Mouse (Mus musculus): ENCODE measurements at regions not wholly inside any gene's neighbourhood (a gene's known extent, or its start where the extent isn't known, plus 50 kb on each side); places are given as distances from the start of the nearest gene placed in this dataset.

DNA sequence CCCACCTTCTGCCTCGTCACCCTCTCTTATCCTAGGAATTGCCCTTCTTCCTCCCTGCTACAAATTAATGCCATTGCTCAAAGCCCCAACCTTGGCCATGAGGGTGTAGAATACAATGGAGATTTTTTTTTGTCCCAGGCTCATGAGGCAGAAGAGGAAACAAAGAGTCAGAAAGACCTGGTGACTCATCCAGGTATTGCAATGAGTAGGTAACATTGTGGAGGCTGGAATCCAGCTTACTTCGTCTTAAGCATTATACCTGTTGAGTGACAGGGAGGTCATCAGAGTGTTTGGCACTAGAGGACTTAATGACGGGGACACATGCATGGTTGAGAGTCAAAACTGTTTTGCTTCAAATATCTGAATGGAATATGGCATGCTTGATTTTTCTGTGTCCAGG lies 355.9 kb upstream of the 3110018I06Rik start:
- ATAC-seq (ENCODE audit: poor library complexity, severe bottlenecking) = no peak

DNA sequence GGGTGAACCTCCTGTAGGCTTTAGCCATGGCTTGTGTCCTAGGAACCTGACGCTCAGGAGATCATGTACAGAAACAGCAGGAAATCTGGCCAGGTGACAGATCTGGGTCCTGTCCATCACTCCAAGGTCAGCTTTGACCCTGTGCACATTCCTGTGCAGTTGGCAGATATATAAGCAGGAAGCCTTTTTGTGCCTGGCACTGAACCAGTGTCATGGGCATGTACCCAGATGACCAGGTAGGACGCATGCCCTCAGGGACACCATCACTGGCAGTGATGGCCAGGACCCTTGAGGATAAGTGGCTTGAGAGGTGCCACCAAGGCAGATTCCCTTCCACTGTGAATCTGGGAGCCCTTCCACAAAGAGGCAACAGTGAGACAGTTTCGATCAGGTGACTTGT lies 354.1 kb upstream of the 3110018I06Rik start:
- ATAC-seq (ENCODE audit: poor library complexity, severe bottlenecking) = no peak

DNA sequence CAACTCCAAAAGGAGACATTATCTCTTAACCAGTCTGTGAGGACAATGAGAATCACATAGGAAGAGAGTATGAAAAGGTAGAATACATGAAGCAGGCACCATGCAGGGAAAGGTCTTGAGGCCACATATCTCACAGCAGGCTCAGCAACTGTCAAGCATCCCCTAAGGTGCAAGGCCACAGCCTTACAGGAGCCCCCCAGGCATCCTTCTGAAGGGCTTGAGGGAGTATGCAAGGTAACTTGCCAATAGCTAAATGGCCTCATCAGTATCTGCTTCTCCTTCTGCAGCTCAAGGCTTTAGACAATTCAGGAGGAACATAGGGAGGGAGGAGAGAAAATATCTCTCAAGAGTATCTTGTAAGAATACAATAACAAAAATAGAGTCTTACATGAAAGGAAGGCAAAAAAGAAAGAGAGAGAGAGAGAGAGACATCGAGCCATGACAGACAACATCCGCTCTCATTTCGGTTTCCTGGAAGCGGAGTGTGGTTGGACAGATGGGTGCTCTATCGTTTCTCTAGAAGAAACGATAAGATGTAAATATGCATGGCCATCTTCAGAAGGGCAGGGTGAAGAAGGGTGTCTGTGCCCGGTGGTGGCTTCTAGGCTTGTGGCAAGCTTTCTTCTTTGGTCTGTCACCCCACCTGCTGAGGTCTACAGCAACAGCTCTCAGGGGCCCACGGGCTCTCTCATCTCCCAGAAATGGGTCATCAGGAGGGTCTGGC lies 349.6 kb upstream of the 3110018I06Rik start:
- ATAC-seq (ENCODE audit: poor library complexity, severe bottlenecking) = no peak

DNA sequence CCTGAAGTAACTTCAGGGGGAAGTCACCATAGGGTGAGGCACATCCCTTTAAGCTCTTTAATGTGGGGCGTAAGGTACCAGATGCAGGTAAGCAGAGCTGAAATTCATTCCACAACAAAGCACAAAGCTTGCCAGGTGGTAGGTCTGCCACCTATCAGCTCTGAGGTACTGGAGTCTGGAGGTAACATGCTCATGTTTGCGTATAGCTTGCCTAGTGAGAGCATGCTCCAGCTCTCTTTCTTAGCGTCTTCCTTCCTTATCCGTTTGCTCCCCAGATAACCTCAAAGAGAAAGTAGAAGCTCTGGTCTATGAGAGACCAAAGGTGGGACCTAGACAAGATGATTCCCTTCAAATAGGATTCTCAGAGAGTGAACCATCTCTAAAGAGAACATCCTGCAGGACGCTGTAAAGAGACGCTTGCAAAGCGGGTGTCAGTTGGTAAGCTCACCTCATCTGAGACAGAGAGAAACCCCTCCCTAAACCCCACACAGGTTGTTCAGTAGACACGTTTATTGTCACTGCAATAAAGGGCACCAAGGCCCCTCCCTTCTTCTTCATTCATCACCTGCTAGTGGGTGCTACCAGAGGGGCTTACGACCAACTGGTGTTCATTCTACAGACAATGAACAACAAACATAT lies 347.4 kb upstream of the 3110018I06Rik start:
- no peak for ATAC-seq (ENCODE audit: poor library complexity, severe bottlenecking)

DNA sequence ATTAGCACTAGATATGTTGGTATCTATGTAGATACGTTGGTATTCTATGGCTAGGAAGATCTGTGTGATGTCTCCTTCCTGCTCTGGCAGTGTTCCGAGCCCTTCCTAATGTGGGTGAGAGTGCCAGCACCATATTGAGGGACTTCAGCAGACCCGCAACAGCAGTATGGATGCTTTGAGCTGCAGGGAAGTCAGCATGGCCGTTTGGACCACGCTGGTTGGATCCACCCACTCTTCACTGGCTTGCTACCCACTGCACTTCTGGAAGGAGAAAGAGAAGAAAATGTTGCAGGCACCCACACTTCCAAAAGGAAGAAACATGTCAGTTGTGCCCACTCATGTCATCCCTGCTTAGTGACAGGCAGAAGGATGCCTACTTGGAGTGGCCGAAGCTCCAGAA lies 346.2 kb upstream of the 3110018I06Rik start:
- no peak for ATAC-seq (ENCODE audit: poor library complexity, severe bottlenecking)

DNA sequence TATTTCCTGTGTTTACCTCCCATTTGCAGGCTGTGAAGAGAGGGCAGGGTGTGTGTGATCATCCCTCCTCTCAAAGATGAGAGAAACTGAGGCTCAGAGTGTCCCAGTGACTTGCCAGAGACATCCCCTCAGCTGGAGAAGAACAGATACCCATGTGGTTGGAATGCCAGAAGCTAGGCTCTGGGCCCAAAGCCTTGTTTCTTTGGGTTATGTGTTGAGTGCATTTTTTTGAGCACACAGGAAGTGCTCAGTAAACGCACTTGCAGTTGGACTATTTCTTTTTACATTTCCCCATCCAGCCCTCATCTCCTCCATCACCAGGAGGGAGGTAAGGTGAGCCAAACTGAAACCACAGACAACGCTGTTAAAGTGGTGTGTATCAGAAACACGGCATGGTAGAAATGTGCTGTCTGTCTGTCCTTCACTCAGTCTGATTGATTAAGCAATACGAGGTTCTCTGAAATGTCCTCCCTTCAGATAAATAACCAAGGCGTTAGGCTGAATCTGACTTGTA lies 341.8 kb upstream of the 3110018I06Rik start:
- ATAC-seq (ENCODE audit: poor library complexity, severe bottlenecking) = no peak

DNA sequence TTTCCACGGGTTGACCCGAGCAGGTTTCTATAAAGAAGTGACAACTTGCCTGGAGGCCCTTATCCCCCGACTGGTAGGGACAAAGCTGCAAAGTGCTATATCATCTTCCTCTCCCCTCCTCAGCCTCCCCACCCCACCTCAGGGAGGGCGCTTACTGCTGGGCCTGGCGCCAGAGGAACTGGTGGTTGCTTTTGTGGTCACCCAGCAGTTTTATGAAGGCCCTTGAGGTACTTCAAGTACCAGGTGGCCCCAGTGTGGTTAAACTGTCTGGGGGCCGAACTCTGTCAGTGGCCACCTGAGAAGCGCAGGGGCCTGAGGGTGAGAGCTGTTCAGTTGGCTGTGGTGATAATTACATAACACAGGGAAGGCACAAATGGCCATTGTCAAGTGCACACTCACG lies 340.0 kb upstream of the 3110018I06Rik start:
- peak; percentile 47 for ATAC-seq (ENCODE audit: poor library complexity, severe bottlenecking)

DNA sequence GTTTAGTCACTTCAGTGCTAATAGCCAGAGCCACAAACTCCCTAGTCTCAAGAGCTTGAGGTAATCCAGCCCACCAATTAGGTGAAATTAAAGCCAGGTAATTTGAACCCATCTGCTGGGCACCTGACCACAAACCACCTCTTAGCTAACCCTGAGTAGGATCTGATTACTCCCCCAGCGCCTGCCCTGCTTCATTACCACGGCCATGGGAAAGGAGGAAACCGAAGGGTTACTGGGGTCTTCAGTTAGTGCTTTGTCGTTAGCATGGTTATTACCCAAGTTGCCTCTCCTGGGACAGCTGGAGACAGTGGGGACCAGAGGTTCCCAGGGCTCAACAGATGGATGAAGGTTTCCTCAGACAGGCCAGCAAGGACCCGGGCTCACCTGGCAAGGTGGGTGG lies 337.3 kb upstream of the 3110018I06Rik start:
- no peak for ATAC-seq (ENCODE audit: poor library complexity, severe bottlenecking)

DNA sequence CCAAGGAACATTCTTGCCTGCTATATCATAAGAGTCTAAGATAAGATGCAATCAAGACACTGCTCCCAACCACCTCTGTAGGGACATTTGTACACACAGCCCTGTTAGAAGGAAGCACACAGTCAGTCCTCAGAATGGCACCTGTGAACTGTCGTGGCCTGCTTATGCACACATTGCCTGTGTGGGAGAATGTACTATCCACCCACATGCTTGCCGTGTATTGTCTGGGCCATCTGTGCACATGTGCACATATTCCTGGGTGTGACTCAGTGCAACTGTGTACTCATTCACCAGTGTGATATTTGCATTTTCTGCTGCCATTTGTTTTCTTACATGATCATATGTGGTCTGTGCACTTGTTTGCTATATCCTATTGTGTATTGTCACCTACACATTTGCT lies 333.8 kb upstream of the 3110018I06Rik start:
- ATAC-seq (ENCODE audit: poor library complexity, severe bottlenecking) = no peak

DNA sequence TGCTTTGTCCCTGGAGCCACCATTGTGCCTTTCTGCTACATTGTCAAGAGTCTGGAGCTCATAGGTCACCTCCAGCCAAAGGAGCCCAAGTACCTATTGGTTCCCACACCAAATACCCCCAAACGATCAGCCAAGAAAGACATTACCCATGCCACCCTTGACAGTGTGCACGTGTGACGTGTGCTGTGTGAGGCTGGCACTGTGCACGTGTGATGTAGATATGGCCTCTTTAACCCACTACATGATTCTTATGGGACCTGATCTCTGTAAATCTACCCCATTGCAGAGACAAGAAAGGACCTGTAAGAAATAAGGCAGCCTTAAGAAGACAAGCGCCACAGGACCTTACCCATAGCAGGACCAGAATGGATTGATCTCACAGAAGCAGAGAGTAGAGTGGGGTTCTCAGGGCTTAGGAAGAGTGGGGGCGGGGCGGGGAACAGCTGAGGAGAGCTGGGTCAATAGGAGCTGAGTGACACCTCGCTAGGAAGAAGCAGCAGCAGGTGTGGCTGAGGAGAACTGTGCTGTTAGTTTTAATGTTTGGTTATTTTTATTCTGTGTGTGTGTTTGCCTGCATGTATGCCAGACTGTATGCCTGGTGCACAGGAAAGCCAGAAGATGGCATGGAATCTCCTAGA lies 331.5 kb upstream of the 3110018I06Rik start:
- no peak for ATAC-seq (ENCODE audit: poor library complexity, severe bottlenecking)

DNA sequence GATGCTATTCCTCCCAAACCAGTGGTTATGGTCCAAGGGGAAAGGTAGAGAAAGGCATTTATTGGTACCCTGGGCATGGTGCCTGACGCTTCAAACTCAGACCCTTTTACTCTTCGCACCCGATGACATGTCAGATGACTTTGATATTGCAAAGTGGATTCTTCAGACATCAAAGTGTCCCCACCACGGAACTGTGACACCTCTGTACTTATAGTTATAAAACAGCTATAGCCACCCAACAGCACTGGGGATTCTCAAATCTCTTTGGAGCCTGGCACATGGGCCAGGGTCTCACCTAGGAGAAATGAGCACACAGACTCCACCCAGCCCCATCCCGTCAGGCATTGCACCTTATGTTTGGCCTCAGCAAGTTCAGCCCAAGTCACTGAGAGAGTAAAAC lies 329.3 kb upstream of the 3110018I06Rik start:
- ATAC-seq (ENCODE audit: poor library complexity, severe bottlenecking) = no peak

DNA sequence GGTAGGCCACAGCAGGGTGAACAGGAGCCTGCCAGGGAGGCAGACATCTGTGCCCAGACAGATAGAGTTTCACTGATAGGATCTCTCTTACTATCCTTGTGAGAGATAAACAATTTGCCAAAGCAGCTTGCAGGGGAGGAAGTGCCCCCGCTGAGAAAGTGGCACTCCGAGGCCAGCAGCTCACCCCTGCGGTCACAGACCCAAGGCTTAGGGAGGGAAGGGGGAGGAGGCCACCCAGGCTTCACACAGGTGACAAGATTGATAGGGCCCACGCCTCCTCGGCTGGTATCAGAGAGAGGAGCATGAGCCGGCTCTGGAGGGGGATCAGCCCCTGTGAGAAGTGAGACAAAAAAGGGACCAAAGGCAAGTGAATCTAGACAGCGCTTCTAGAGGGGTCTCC lies 328.3 kb upstream of the 3110018I06Rik start:
- peak; percentile 59 for ATAC-seq (ENCODE audit: poor library complexity, severe bottlenecking)

DNA sequence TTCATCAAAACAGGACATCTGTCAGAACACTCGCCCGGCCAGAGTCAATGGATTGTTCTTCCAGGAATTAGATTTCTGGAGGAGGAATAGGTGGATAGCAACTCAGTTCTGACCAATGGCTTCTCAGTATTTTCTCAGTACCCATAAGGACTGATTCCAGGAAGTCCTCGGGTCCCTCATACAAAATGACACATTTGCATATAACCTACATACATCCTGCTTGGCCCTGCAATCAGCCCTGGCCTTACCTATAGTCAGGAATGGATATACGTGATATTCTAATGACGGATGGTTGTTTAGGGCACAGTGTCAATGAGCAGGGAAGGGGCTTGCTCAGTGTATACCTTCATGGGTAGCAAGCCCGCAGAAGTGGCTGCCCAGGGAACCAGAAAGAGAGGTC lies 327.8 kb upstream of the 3110018I06Rik start:
- no peak for ATAC-seq (ENCODE audit: poor library complexity, severe bottlenecking)

DNA sequence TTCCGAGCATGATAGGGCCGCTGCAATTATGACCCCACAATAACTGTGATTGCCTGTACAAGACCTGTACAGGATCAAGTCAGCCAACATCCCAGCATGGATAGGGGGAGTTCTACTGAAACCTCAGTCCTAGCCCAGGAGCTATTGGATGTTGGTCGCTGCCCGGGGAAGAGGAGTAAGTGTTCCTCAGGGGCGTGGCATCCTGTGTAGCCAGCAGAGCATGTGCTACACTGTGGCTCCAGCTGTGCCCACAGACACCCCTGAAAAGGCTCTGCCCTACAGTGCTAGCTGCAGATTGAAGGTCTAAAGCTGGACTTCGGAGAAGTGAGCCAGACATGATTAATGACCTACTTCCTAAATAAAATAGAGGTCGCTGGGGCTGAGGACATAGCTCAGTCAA lies 317.5 kb upstream of the 3110018I06Rik start:
- ATAC-seq (ENCODE audit: poor library complexity, severe bottlenecking) = no peak

DNA sequence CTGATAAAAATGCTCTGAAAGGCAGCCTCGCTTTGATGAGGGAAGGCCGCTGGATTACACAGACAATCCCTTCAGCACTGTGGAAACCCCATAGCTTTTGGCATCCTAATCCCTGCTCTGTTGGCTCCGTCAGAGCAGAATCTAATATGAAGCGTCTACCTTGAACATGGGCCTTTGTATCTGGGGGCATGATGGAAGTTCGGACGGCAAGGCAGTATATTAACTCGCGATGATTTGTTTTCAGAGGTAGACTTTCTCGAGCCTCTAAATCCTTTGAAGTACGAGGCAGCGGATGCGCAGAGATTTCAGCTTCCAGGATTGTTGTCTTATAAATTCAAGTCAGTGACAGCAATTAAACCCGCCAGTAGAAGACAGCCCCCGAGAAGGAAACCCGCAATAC lies 316.8 kb upstream of the 3110018I06Rik start:
- no peak for ATAC-seq (ENCODE audit: poor library complexity, severe bottlenecking)

DNA sequence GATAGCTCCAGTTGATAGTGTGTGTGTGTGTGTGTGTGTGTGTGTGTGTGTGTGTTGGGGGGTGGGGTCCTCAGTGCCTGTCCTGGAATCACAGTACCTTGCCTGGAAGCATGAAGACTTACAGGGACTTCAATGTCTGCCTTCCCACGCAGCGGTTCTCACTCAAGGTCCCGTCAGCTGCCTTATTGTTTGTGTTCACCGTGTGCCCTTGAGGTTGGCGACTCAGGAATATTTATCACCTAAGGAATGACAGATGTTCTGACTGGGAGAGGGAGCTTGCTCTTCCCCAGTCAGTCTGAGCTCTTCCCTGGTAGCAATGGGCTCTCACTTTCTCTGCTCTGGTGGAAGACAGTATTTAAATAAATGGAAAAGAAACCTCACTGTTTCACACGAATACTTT lies 309.8 kb upstream of the 3110018I06Rik start:
- no peak for ATAC-seq (ENCODE audit: poor library complexity, severe bottlenecking)

DNA sequence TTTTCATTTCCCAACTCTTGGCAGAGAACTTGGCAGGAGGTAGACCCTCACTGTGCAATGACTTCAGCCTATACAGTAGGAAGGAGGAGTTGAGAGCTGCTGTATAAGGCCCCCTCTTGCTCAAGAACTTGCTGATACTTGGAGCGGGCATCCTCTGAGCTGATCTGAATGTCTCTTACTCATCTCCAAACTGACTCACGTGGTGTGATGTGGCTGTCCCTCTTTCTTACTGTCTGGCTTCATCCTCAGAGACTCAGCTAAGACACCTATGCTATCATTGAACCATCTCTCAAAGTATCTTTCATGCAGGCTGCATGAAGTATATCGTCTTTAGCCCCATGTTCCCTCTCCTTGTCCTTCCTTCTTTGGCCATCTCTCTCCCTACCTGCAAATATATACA lies 307.9 kb upstream of the 3110018I06Rik start:
- ATAC-seq (ENCODE audit: poor library complexity, severe bottlenecking) = no peak

DNA sequence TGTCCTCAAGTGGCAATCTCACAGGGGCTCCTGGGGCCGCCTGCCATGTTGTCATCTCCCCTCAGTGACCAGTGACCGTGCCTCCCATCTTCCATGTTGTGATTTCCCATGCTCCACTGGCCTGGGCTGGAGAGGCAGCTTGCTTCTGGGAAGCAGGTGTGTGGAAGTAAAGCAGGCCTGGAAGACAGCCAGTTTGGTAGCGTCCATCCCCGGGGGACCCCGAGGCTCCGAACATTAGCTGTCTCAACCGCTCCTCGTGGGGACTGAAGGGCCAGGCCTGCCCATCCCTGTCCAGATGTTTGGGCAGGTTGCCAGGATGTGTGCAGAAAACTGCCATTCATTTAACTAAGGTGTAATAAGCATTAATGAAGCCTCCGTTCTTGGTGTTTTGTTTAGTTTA lies 307.1 kb upstream of the 3110018I06Rik start:
- ATAC-seq (ENCODE audit: poor library complexity, severe bottlenecking) = no peak

DNA sequence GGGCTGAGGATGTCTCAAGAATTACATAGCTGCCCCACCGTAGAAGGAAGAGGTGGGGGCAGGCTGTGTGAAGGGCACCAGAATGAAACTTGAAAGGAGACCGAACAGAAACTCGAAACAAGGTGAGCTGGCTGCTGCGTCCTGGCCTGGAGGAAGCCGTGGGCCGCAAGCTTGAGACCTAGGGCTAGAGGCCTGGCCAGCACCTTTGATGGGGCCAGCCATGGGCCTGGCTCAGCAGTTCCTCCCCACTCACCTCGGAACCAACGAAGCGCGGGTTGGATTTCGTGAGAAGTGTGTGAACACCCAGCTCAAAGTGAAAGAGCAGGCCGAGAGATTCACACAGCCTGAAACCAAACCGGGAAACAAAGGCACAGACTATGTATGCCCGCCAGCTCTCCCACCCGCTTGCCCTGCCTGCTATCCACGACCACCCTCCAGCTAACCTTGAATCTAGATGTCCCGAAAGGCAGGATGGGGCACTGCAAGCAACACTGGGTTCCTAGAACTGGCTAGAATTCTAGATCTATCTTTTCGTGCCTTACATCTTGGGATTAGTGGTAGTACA lies 306.3 kb upstream of the 3110018I06Rik start:
- no peak for ATAC-seq (ENCODE audit: poor library complexity, severe bottlenecking)

DNA sequence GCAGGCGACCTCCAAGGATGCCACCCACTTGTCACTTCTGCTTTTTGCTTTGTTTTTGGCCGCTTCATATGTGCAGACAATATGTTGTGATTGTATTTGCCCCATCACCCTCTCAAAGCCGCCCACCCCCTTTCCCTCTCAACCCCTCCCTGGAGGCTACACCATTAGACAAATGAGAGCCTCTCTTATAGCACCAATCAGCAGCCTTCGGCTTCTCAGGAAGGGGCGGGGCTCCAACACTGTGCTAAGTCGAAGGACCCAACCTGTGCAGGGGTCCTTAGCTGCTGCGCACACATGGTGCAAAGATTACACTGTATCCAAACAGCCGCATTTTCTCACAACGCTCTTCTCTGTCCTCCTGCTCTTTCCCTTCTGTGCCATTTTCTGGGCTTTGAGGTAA lies 305.1 kb upstream of the 3110018I06Rik start:
- ATAC-seq (ENCODE audit: poor library complexity, severe bottlenecking) = no peak

DNA sequence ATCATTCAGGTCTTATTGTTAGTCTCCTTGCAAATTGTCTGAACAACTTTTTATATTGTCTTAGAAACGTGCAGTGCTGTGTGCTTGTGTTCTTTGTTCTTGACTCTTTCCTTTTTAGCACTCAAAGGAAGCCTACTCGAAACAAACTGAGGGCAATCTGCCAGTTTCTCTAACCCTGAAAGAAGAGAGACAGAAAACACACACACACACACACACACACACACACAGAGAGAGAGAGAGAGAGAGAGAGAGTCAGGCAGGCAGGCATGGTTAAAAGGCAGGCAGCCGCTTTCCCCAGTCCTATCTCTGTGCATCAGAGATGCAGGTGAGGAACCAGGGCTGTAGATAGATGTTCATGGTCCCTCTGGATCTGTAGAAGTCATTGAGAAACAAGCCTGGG lies 304.0 kb upstream of the 3110018I06Rik start:
- ATAC-seq (ENCODE audit: poor library complexity, severe bottlenecking) = no peak

DNA sequence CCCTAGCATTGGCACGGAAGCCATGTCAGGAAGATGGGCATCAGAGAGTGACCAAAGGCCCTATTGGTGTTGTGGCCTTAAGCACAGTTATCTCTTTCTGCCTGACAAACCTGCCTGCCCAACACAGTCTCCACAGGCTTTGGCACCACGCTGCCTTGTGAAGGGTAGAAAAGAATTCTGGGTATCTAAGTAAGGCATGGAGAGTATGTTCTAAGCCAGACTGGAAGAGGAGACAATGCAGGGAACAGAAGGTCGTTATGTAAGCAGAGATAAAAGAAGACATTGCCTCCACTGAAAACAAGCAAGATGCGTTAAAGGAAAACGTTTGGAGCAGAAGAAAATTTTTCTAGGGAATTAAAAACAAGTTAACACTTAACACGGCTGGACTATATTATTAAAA lies 302.1 kb upstream of the 3110018I06Rik start:
- ATAC-seq (ENCODE audit: poor library complexity, severe bottlenecking) = no peak

Data from megakaryocyte, adult 5-6 weeks (primary cell).